Comparison of ENCODE assay signal across 8 mouse cellular contexts in genomic region chr1:87509561-87510165, GRCm38 (mm10). TPM values are rescaled to one million over a fixed set of nuclear protein-coding genes. Genes with fewer than 3 reads are reported as not detected.
DNase-seq lines count a peak whose midpoint lies in the region; ATAC-seq and TF ChIP-seq lines count a peak whose summit lies in the region.
"Had no signal": no experiment of that assay in that cellular context is flagged by ENCODE, and none has a peak within 500 bp of the region (broad histone marks: within the 10 kb centered on the region; RNA-seq: fewer than 3 reads in every experiment).

Gene Neu2 (plus strand): TSS chr1:87509889.

- peak; percentile 35 for DNase-seq in right cerebral cortex, postnatal 14 days
- DNase-seq in right cerebral cortex, postnatal 36 days (ENCODE audit: low spot score in 2 of 2) = no peak
- DNase-seq in gastrocnemius, postnatal 10 days = peak; percentile 24
- DNase-seq in kidney, adult 8-10 months = peak; percentile 27 to 31
- DNase-seq in spleen, postnatal 4 days (ENCODE audit: low spot score in 2 of 2) = no peak

- no peak for TF ChIP-seq POLR2A in cortical plate, adult 2 months (IDR thresholded peaks at IDR 0.05; ENCODE audit: extremely low read depth, insufficient read depth, low read length)

- H3K4me3 ChIP-seq in cortical plate, adult 2 months (ENCODE audit: insufficient read depth, low read length) = peak within 1 kb of the TSS; percentile 98

- peak within 1 kb of the TSS; percentile 100 for H3K27ac ChIP-seq in cortical plate, adult 2 months (ENCODE audit: insufficient read depth, low read length)

- ATAC-seq in megakaryocyte-erythroid progenitor cell, adult 5-6 weeks (replicated peaks; ENCODE audit: low FRiP score, low TSS enrichment, poor library complexity, severe bottlenecking) = peak; percentile 55; the same call in 1 of the 2 replicates

- peaks cover 2% of the 10 kb centered on the region for H3K4me1 ChIP-seq in cortical plate, adult 2 months (ENCODE audit: control insufficient read depth, insufficient read depth, low read length)

- no peak for TF ChIP-seq CTCF in cortical plate, adult 2 months (IDR thresholded peaks at IDR 0.05; ENCODE audit: extremely low read depth, insufficient read depth, low read length)

RNA-seq across cellular contexts. Expression of gene Neu2, which starts in this region (rescaled TPM):
- 13.6 and 14.6 TPM in 2 replicates for polyA plus RNA-seq in cortical plate, adult 2 months (2012; rRNA removed)
- total RNA-seq in gastrocnemius, postnatal 10 days (2021) = 10 to 100 TPM; 14.1 to 15.6 TPM
- total RNA-seq in megakaryocyte-erythroid progenitor cell, adult 5-6 weeks (2014; fragmentation: Nextera tagmentation) = not detected in 2 replicates
- total RNA-seq in megakaryocyte-erythroid progenitor cell, adult 5-6 weeks (2017) = not detected in 2 replicates
- total RNA-seq: neutrophil, adult 5-6 weeks had no signal

Comparison
In these comparisons a context has a peak if more than half of its experiments do, and no peak if none do; other contexts are left out.
1. RNA of gene Neu2 (total RNA-seq): 14.1 to 15.6 TPM in gastrocnemius, postnatal 10 days; not detected in megakaryocyte-erythroid progenitor cell, adult 5-6 weeks; every median in the first group is over 10 times any median in the second.
2. DNase-seq: peak in right cerebral cortex, postnatal 14 days (single experiment), gastrocnemius, postnatal 10 days (single experiment) and kidney, adult 8-10 months (2 of 2); none in right cerebral cortex, postnatal 36 days (0 of 2) and spleen, postnatal 4 days (0 of 2).
3. Peak in ATAC-seq in megakaryocyte-erythroid progenitor cell, adult 5-6 weeks; RNA of the gene not detected or under 1 TPM.